7 mouse cellular contexts compared by ENCODE assay signal in the genomic region with DNA sequence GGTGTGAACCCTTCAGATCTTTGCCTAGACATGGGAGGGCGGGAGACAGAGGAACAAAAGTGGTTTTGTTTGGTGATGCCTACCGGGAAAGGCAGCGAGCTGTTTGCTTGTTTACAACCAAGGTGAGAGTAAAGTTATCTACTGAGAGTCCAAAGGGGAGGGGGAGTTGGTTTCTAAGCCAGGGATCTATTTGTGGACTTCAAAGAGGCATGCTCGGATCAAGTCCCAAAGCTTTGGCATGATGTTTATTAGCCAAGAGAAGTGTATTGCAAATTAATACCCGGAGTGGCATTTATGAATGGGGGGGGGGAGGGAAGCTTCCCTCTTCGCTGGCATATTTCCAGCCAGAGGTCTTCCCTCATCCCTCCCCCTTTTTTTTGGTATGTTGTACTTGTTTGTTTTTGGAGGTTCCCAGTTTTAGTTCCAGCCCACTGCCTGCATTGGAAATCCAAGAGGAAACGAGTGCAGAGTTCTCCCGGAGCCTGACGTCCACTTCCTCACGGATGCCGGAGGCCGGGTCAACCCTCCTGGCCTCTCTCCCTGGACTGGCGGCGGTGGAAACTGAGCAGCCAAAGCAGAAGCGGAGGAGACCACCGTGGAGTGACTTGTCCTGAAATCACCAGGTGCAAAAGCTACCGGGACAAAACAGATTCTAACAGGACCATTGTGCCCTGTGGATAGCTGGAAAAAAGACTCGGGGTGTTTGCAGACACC. TPM values are rescaled to one million over a fixed set of nuclear protein-coding genes. Genes with fewer than 3 reads are reported as not detected.
DNase-seq lines count a peak whose midpoint lies in the region; ATAC-seq lines count a peak whose summit lies in the region.

No protein-coding gene starts in this region.

- peak overlapping the region; percentile 92 for H3K27ac ChIP-seq in embryonic facial prominence, embryonic 15.5 days (replicated peaks)
- H3K27ac ChIP-seq in heart, embryonic 16.5 days (ENCODE audit: low read length), result peak overlapping the region; percentile 98
- no peak overlapping the region for H3K27ac ChIP-seq in midbrain, embryonic 11.5 days (ENCODE audit: low read depth, low read length)

- H3K4me3 ChIP-seq in embryonic facial prominence, embryonic 15.5 days (replicated peaks), result peak overlapping the region; percentile 59
- peak overlapping the region; percentile 85 for H3K4me3 ChIP-seq in heart, embryonic 16.5 days (ENCODE audit: low read length)
- peak overlapping the region; percentile 54 for H3K4me3 ChIP-seq in midbrain, embryonic 11.5 days (ENCODE audit: low read depth, low read length)

- DNase-seq in adrenal gland, adult 2 months, result peak; percentile 67
- peak; percentile 76 to 87 for DNase-seq in kidney, postnatal 25 days
- peak; percentile 93 for DNase-seq in midbrain, embryonic 11.5 days (ENCODE audit: low spot score, missing footprints)
- DNase-seq in left cerebral cortex, adult 9 months (ENCODE audit: low spot score in 2 of 2), result no peak

- WGBS in embryonic facial prominence, embryonic 15.5 days, result under 1% methylated on average over 18 of the region's 18 CpGs
- under 1% methylated on average over 18 of the region's 18 CpGs for WGBS in heart, embryonic 16.5 days
- under 1% methylated on average over 18 of the region's 18 CpGs for WGBS in midbrain, embryonic 11.5 days

- H3K4me1 ChIP-seq in embryonic facial prominence, embryonic 15.5 days, result peaks cover 53% of the 10 kb centered on the region
- peaks cover 52% of the 10 kb centered on the region for H3K4me1 ChIP-seq in heart, embryonic 16.5 days (ENCODE audit: control insufficient read depth, insufficient read depth, low read length)
- H3K4me1 ChIP-seq in midbrain, embryonic 11.5 days (ENCODE audit: control insufficient read depth, insufficient read depth, low read length), result peaks cover 65% of the 10 kb centered on the region

- H3K4me2 ChIP-seq in embryonic facial prominence, embryonic 15.5 days (replicated peaks), result peak overlapping the region; percentile 80
- H3K4me2 ChIP-seq in heart, embryonic 16.5 days (ENCODE audit: low read depth, low read length), result peak overlapping the region; percentile 93
- peak overlapping the region; percentile 83 for H3K4me2 ChIP-seq in midbrain, embryonic 11.5 days

- H3K9me3 ChIP-seq in embryonic facial prominence, embryonic 15.5 days (replicated peaks), result no peaks in the 10 kb centered on the region
- no peaks in the 10 kb centered on the region for H3K9me3 ChIP-seq in heart, embryonic 16.5 days (replicated peaks; ENCODE audit: control insufficient read depth, low read length)
- no peaks in the 10 kb centered on the region for H3K9me3 ChIP-seq in midbrain, embryonic 11.5 days (ENCODE audit: control insufficient read depth, low read length)

- H3K9ac ChIP-seq in embryonic facial prominence, embryonic 15.5 days, result no peak overlapping the region
- H3K9ac ChIP-seq in heart, embryonic 16.5 days (ENCODE audit: low read length), result peak overlapping the region; percentile 95
- 0 out of 2 replicates have a peak overlapping the region, but pooled peaks have one; percentile 73 for H3K9ac ChIP-seq in midbrain, embryonic 11.5 days (ENCODE audit: low read length)

- peaks cover 6% of the 10 kb centered on the region; the same call in 1 of the 2 replicates for H3K36me3 ChIP-seq in embryonic facial prominence, embryonic 15.5 days
- H3K36me3 ChIP-seq in heart, embryonic 16.5 days (ENCODE audit: control insufficient read depth, insufficient read depth), result peaks cover 14% of the 10 kb centered on the region; the same call in 1 of the 2 replicates
- H3K36me3 ChIP-seq in midbrain, embryonic 11.5 days (ENCODE audit: control insufficient read depth, insufficient read depth, low read length), result no peaks in the 10 kb centered on the region

- H3K27me3 ChIP-seq in embryonic facial prominence, embryonic 15.5 days, result no peaks in the 10 kb centered on the region
- H3K27me3 ChIP-seq in heart, embryonic 16.5 days (ENCODE audit: control insufficient read depth, insufficient read depth, low read length), result no peaks in the 10 kb centered on the region
- peaks cover 31% of the 10 kb centered on the region for H3K27me3 ChIP-seq in midbrain, embryonic 11.5 days (ENCODE audit: control insufficient read depth, insufficient read depth, low read length)

- no peak for ATAC-seq in embryonic facial prominence, embryonic 15.5 days (ENCODE audit: insufficient number of reproducible peaks, low FRiP score, low TSS enrichment, low read depth)
- ATAC-seq in heart, embryonic 16.5 days (replicated peaks; ENCODE audit: extremely low read depth, insufficient read depth, low FRiP score), result no peak
- no peak for ATAC-seq in midbrain, embryonic 11.5 days (ENCODE audit: low FRiP score)
- ATAC-seq in erythroid progenitor cell, adult 5-6 weeks (replicated peaks; ENCODE audit: low FRiP score, poor library complexity, severe bottlenecking), result no peak

RNA-seq across cellular contexts. Expression of gene Ccn1, which starts 0.7 kb away (rescaled TPM):
- 10 to 100 TPM; 13.5 to 24.3 TPM for total RNA-seq in adrenal gland, adult 2 months (2021)
- polyA plus RNA-seq in adrenal gland, adult 2 months (2012; rRNA removed), result 12.4 and 14.7 TPM in 2 replicates
- polyA plus RNA-seq in embryonic facial prominence, embryonic 15.5 days (2015; fragmentation: Nextera tagmentation; extraction: Ambion mirVana), result 62.7 and 66.0 TPM in 2 replicates
- polyA plus RNA-seq in heart, embryonic 16.5 days (2015; fragmentation: Nextera tagmentation; extraction: Ambion mirVana), result 55.4 and 61.1 TPM in 2 replicates
- 14.1 and 15.7 TPM in 2 replicates for polyA plus RNA-seq in midbrain, embryonic 11.5 days (2014; fragmentation: Nextera tagmentation; extraction: Ambion mirVana)
- total RNA-seq in erythroid progenitor cell, adult 5-6 weeks (2015; ENCODE audit: low replicate concordance), result not detected in 2 replicates
- not detected in 2 replicates for total RNA-seq in erythroid progenitor cell, adult 5-6 weeks (2017; ENCODE audit: low replicate concordance)

Comparison
In these comparisons a context has a peak if more than half of its experiments do, and no peak if none do; other contexts are left out.
1. DNase-seq: peak in adrenal gland, adult 2 months (single experiment), kidney, postnatal 25 days (2 of 2) and midbrain, embryonic 11.5 days (single experiment); none in left cerebral cortex, adult 9 months (0 of 2).
2. Peak in every context shown above with its lines, with median percentiles within 50 percentile points of each other: H3K4me2 ChIP-seq and H3K4me3 ChIP-seq.